23 mouse cellular contexts compared by ENCODE assay signal in the genomic region with DNA sequence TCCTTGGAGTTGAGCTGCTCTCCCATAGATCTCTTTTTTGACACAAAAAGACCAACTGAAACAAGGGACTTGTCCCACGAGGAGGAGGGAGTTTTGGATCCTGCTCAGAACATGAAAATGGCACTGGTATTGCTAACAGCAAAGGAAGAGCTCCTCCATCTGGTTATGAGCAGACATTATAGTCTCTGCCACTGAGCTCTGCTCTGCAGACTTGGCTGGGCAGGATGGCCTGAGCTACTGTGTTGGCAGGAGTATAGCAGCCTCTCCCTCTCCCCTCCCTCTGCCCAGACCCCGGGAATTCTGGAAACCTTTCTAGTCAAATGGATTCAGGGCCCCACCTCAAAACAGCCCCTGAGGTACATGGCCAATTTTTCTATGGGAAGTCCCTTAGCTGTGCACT.
DNase-seq lines count a peak whose midpoint lies in the region; ATAC-seq and TF ChIP-seq lines count a peak whose summit lies in the region.
"Had no signal": no experiment of that assay in that cellular context is flagged by ENCODE, and none has a peak within 500 bp of the region (broad histone marks: within the 10 kb centered on the region; RNA-seq: fewer than 3 reads in every experiment).

No protein-coding gene starts in this region.

- TF ChIP-seq POLR2A in heart, adult 2 months (IDR thresholded peaks at IDR 0.05; ENCODE audit: insufficient read depth, low read depth, low read length), result no peak

- no peak overlapping the region for H3K9ac ChIP-seq in heart, adult 2 months (ENCODE audit: low read depth, low read length)
- H3K9ac ChIP-seq: kidney, embryonic 15.5 days; liver, embryonic 15.5 days; lung, embryonic 15.5 days had no signal

- no peak for ATAC-seq in cerebellum, adult (ENCODE audit: insufficient number of reproducible peaks, low FRiP score, low TSS enrichment)
- ATAC-seq: hindbrain, embryonic 16.5 days had no signal

- H3K27ac ChIP-seq in heart, adult 2 months, result no peak overlapping the region
- H3K27ac ChIP-seq in left cerebral cortex, adult 2 months, result no peak overlapping the region
- H3K27ac ChIP-seq: heart, embryonic 10.5 days; kidney, embryonic 15.5 days; limb, embryonic 10.5 days; liver, embryonic 15.5 days; lung, embryonic 15.5 days; macrophage; midbrain, embryonic 10.5 days had no signal

- no peaks in the 10 kb centered on the region for H3K27me3 ChIP-seq in heart, adult 2 months (ENCODE audit: control insufficient read depth, insufficient read depth, low read length)
- H3K27me3 ChIP-seq: kidney, embryonic 15.5 days; liver, embryonic 15.5 days; lung, embryonic 15.5 days had no signal

- H3K4me3 ChIP-seq in heart, adult 2 months, result no peak overlapping the region
- no peak overlapping the region for H3K4me3 ChIP-seq in left cerebral cortex, adult 2 months
- H3K4me3 ChIP-seq: heart, embryonic 10.5 days; kidney, embryonic 15.5 days; limb, embryonic 10.5 days; liver, embryonic 15.5 days; lung, embryonic 15.5 days; midbrain, embryonic 10.5 days had no signal

- peaks cover 3% of the 10 kb centered on the region; the same call in 1 of the 2 replicates for H3K36me3 ChIP-seq in heart, adult 2 months (ENCODE audit: control insufficient read depth, insufficient read depth, low read length)
- H3K36me3 ChIP-seq: liver, embryonic 15.5 days had no signal

- 43% methylated on average over 2 of the region's 2 CpGs for WGBS in heart, adult 2 months

- peak; percentile 62 to 65 for DNase-seq in cerebellum, postnatal 10 days
- DNase-seq in heart, adult 2 months, result no peak
- no peak for DNase-seq in heart, postnatal 10 days
- no peak for DNase-seq in left cerebral cortex, adult 2 months (ENCODE audit: extremely low spot score in 1 of 2, low spot score in 2 of 2)
- no peak for DNase-seq in left cerebral cortex, adult 18-20 months (ENCODE audit: low spot score in 2 of 2)
- DNase-seq in brain, adult 2 months (ENCODE audit: low read depth, low spot score), result peak; percentile 49
- no peak for DNase-seq in urinary bladder, postnatal 36 days (ENCODE audit: low spot score in 2 of 2)
- DNase-seq: adrenal gland, postnatal 14 days; cerebellum, adult 11 months; cerebellum, postnatal 25 days; embryo, embryonic 11 days; kidney, adult 11 months; kidney, postnatal 4 days; liver had no signal

- intact Hi-C loops in heart, adult 2 months (cut with DNase I), result no loop called here
- intact Hi-C loops in heart, postnatal 10 days (cut with DNase I), result loop anchor here (5.0 kb wide), 1 partner anchor 68 kb away; no protein-coding TSS in a partner anchor
- intact Hi-C loops in left cerebral cortex, adult 2 months (cut with DNase I), result no loop called here

- peaks cover 4% of the 10 kb centered on the region for H3K4me1 ChIP-seq in heart, adult 2 months (ENCODE audit: control insufficient read depth, insufficient read depth, low read length)
- H3K4me1 ChIP-seq: kidney, embryonic 15.5 days; limb, embryonic 10.5 days; liver, embryonic 15.5 days; lung, embryonic 15.5 days; midbrain, embryonic 10.5 days had no signal

- no peak for TF ChIP-seq EP300 in heart, adult 2 months (IDR thresholded peaks at IDR 0.05; ENCODE audit: insufficient read depth, low read depth, low read length)

- 0 out of 2 replicates have a peak, but pooled peaks have one; percentile 7 for TF ChIP-seq CTCF in heart, adult 2 months (IDR thresholded peaks at IDR 0.05)
- TF ChIP-seq CTCF in left cerebral cortex, adult 2 months (IDR thresholded peaks at IDR 0.05), result peak; percentile 32

- no peaks in the 10 kb centered on the region for H3K79me2 ChIP-seq in heart, adult 2 months (replicated peaks; ENCODE audit: control insufficient read depth, insufficient read depth, low read length)

Comparison
In these comparisons a context has a peak if more than half of its experiments do, and no peak if none do; other contexts are left out.
1. DNase-seq: peak in cerebellum, postnatal 10 days (2 of 2) and brain, adult 2 months (single experiment); none in heart, adult 2 months (0 of 2), heart, postnatal 10 days (0 of 2), left cerebral cortex, adult 2 months (0 of 2), left cerebral cortex, adult 18-20 months (0 of 2) and urinary bladder, postnatal 36 days (0 of 2).